Mouse (Mus musculus): ENCODE measurements around the gene Htr3a. TPM values are rescaled to one million over a fixed set of nuclear protein-coding genes. Genes with fewer than 3 reads are reported as not detected.
A peak's percentile ranks its signal among the peaks of the same experiment; 100 is the strongest.

Htr3a gene
- polyA plus RNA-seq (2014; fragmentation: Nextera tagmentation; extraction: Ambion mirVana), result 0.85 and 2.6 TPM in 2 replicates

DNA sequence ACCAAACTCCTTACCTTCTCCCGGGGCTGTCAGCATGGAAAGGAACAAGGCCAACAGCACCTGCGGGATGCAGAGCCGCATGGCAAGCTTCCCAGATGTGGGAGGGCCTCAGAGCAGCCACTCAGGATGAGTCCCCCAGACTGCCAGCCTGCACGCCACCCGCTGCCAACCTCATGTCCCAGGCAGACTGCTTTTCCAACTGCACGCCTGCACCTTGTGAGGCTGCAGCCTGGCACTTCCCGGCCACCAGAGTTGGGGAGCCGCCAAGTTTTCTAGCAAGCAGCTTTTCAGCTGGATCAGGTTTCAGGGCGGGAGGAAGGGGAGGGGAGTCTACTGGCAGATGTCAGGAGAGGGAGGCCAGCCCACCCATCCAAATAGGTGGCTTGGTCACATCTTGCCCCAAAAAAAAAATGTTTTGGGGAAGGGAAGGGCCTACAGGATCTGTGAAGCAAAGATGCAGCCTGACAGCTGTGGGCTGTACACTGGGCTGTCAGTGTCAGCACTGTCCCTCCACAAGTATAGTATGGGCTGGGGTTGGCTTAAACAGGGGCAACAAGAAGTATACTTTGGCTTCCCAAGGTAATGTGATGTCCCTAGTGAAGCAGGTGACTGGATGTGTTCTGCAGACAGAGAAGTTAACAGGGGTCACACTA is at the start of gene Htr3a:
TSS of gene Htr3a (minus strand) at position 215 of the 653 bp plus-strand sequence.
- peak; percentile 70 for ATAC-seq (ENCODE audit: insufficient number of reproducible peaks, insufficient read depth, low FRiP score, low read depth)

DNA sequence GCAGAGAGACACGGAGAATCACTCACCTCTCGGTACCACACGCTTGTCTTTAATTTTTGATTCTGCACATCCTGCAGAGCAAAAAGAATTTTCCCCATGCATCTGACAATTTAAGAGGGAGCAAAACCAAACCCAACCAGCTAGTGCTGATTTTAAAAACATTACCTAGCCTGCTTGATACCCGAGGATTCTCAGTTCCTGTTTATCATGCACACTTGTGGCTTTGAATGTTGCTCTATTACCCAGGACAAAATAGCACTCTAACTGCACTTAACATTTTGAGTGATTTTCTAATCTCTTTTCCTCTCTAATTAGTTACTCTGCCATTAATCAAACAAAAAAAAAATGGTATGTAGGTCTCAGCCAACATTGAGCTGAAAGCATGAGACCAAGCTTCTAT is 36.7 kb upstream of the Htr3a start:
- 80% methylated on average over 4 of the region's 4 CpGs for WGBS
- Histone ChIP-seq H3K4me2 (ENCODE audit: low read length) (no peak overlapping the region), H3K4me1 (ENCODE audit: control insufficient read depth in 2 of 2, insufficient read depth in 2 of 2, low read length in 2 of 2) (peaks cover 7 to 8% of the 10 kb centered on the region in 2 experiments), H3K9ac (ENCODE audit: low read length) (no peak overlapping the region), H3K36me3 (ENCODE audit: control insufficient read depth, insufficient read depth, low read length) (no peaks in the 10 kb centered on the region), H3K27ac (replicated peaks in 1 of 2; ENCODE audit: control insufficient read depth in 1 of 2, insufficient read depth in 1 of 2, low read depth in 2 of 2, low read length in 2 of 2) (no peak overlapping the region), H3K27me3 (ENCODE audit: control insufficient read depth, insufficient read depth, low read length) (no peaks in the 10 kb centered on the region), H3K9me3 (ENCODE audit: control insufficient read depth, low read length) (no peaks in the 10 kb centered on the region), H3K4me3 (ENCODE audit: control insufficient read depth in 1 of 2, insufficient read depth in 1 of 2, low read depth in 1 of 2, low read length in 2 of 2) (no peak overlapping the region)
- ATAC-seq (ENCODE audit: insufficient number of reproducible peaks, insufficient read depth, low FRiP score, low read depth), result no peak

More for the DNA sequence above, at the start of gene Htr3a:
- H3K4me3 ChIP-seq (ENCODE audit: control insufficient read depth in 1 of 2, insufficient read depth in 1 of 2, low read depth in 1 of 2, low read length in 2 of 2), result peak within 1 kb of the TSS in 1 of 2 experiments; percentile 13; a peak in 1 of 4 replicates
- H3K27me3 ChIP-seq (ENCODE audit: control insufficient read depth, insufficient read depth, low read length), result no peaks in the 10 kb centered on the region
- WGBS, result 2% methylated on average over 9 of the region's 9 CpGs
- no peaks in the 10 kb centered on the region for H3K36me3 ChIP-seq (ENCODE audit: control insufficient read depth, insufficient read depth, low read length)
- H3K4me1 ChIP-seq (ENCODE audit: control insufficient read depth in 2 of 2, insufficient read depth in 2 of 2, low read length in 2 of 2), result peaks cover 8 to 11% of the 10 kb centered on the region in 2 experiments
- H3K27ac ChIP-seq (replicated peaks in 1 of 2; ENCODE audit: control insufficient read depth in 1 of 2, insufficient read depth in 1 of 2, low read depth in 2 of 2, low read length in 2 of 2), result peak within 1 kb of the TSS in 1 of 2 experiments; percentile 27; a peak in 1 of 4 replicates
- no peak within 1 kb of the TSS for H3K9ac ChIP-seq (ENCODE audit: low read length)
- peak within 1 kb of the TSS; percentile 23 for H3K4me2 ChIP-seq (ENCODE audit: low read length)
- no peaks in the 10 kb centered on the region for H3K9me3 ChIP-seq (ENCODE audit: control insufficient read depth, low read length)

DNA sequence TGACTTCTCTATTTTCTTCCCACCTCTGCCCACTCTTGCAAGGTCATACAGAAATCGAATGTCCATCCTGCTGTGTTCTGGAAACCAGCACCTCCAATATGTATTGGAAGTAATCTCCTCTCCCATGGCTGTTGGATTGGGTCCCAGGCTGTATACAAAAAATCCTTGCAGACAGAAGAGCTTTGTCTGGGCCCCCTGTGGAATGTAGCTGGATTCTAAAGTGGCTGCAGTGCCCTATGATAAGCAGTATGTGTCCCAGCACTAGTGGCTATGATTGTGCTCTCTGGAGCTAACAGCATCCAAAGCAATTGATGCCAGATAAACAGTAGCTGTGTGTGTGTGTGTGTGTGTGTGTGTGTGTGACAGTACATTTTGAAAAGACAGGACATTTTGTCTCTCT is 31.4 kb upstream of the Htr3a start:
- H3K4me3 ChIP-seq (ENCODE audit: control insufficient read depth in 1 of 2, insufficient read depth in 1 of 2, low read depth in 1 of 2, low read length in 2 of 2), result no peak overlapping the region
- ATAC-seq (ENCODE audit: insufficient number of reproducible peaks, insufficient read depth, low FRiP score, low read depth), result peak; percentile 50; the same call in 1 of the 2 replicates
- peak overlapping the region; percentile 14; the same call in 1 of the 2 replicates for H3K4me2 ChIP-seq (ENCODE audit: low read length)
- no peaks in the 10 kb centered on the region for H3K27me3 ChIP-seq (ENCODE audit: control insufficient read depth, insufficient read depth, low read length)
- peaks cover 11 to 17% of the 10 kb centered on the region in 2 experiments for H3K4me1 ChIP-seq (ENCODE audit: control insufficient read depth in 2 of 2, insufficient read depth in 2 of 2, low read length in 2 of 2)
- 26% methylated on average over 1 of the region's 1 CpGs for WGBS
- peak overlapping the region; percentile 6 to 77; a peak in 3 of 4 replicates for H3K27ac ChIP-seq (replicated peaks in 1 of 2; ENCODE audit: control insufficient read depth in 1 of 2, insufficient read depth in 1 of 2, low read depth in 2 of 2, low read length in 2 of 2)
- no peaks in the 10 kb centered on the region for H3K36me3 ChIP-seq (ENCODE audit: control insufficient read depth, insufficient read depth, low read length)
- H3K9ac ChIP-seq (ENCODE audit: low read length), result no peak overlapping the region
- no peaks in the 10 kb centered on the region for H3K9me3 ChIP-seq (ENCODE audit: control insufficient read depth, low read length)

GRCm38 (mm10) chr9:48929436-48929835 is 18.5 kb upstream of the Htr3a start:
- no peak for ATAC-seq (ENCODE audit: insufficient number of reproducible peaks, insufficient read depth, low FRiP score, low read depth)
- Histone ChIP-seq H3K36me3 (ENCODE audit: control insufficient read depth, insufficient read depth, low read length) (no peaks in the 10 kb centered on the region), H3K4me1 (ENCODE audit: control insufficient read depth in 2 of 2, insufficient read depth in 2 of 2, low read length in 2 of 2) (peaks cover 6% of the 10 kb centered on the region in 2 experiments; a peak in 2 of 4 replicates), H3K4me3 (ENCODE audit: control insufficient read depth in 1 of 2, insufficient read depth in 1 of 2, low read depth in 1 of 2, low read length in 2 of 2) (no peak overlapping the region), H3K4me2 (ENCODE audit: low read length) (no peak overlapping the region), H3K9ac (ENCODE audit: low read length) (no peak overlapping the region), H3K27ac (replicated peaks in 1 of 2; ENCODE audit: control insufficient read depth in 1 of 2, insufficient read depth in 1 of 2, low read depth in 2 of 2, low read length in 2 of 2) (no peak overlapping the region), H3K9me3 (ENCODE audit: control insufficient read depth, low read length) (no peaks in the 10 kb centered on the region), H3K27me3 (ENCODE audit: control insufficient read depth, insufficient read depth, low read length) (peaks cover 11% of the 10 kb centered on the region; the same call in 1 of the 2 replicates)
- 61% methylated on average over 5 of the region's 5 CpGs for WGBS

DNA sequence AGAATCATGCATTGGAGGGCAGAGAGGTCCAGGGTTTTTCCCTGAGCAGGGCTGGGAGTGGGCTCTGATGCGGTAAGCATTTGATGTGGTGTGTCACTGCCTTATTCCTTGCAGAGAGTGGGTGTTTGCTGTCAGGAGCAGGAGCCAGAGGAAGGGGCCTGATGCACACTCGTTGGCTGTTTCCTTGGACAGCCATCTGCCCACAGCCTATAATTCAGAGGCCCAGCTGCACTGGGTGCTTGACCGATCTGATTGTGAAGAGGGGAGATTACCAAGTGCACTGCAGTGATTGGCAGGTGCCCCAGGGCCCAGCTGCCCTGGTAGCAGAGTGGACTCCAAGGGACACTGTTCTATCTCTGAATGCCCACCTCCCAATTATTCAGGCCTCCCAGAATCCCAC is 17.9 kb upstream of the Htr3a start:
- 48% methylated on average over 3 of the region's 3 CpGs for WGBS
- no peaks in the 10 kb centered on the region for H3K9me3 ChIP-seq (ENCODE audit: control insufficient read depth, low read length)
- H3K27me3 ChIP-seq (ENCODE audit: control insufficient read depth, insufficient read depth, low read length), result peaks cover 11% of the 10 kb centered on the region; the same call in 1 of the 2 replicates
- no peak for ATAC-seq (ENCODE audit: insufficient number of reproducible peaks, insufficient read depth, low FRiP score, low read depth)
- no peak overlapping the region for H3K4me3 ChIP-seq (ENCODE audit: control insufficient read depth in 1 of 2, insufficient read depth in 1 of 2, low read depth in 1 of 2, low read length in 2 of 2)
- H3K9ac ChIP-seq (ENCODE audit: low read length), result no peak overlapping the region
- H3K36me3 ChIP-seq (ENCODE audit: control insufficient read depth, insufficient read depth, low read length), result no peaks in the 10 kb centered on the region
- no peak overlapping the region for H3K4me2 ChIP-seq (ENCODE audit: low read length)
- peaks cover 6% of the 10 kb centered on the region in 2 experiments; a peak in 2 of 4 replicates for H3K4me1 ChIP-seq (ENCODE audit: control insufficient read depth in 2 of 2, insufficient read depth in 2 of 2, low read length in 2 of 2)
- no peak overlapping the region for H3K27ac ChIP-seq (replicated peaks in 1 of 2; ENCODE audit: control insufficient read depth in 1 of 2, insufficient read depth in 1 of 2, low read depth in 2 of 2, low read length in 2 of 2)

GRCm38 (mm10) chr9:48916011-48916788 is 5.3 kb upstream of the Htr3a start:
- H3K4me2 ChIP-seq (ENCODE audit: low read length), result no peak overlapping the region
- ATAC-seq (ENCODE audit: insufficient number of reproducible peaks, insufficient read depth, low FRiP score, low read depth), result no peak

GRCm38 (mm10) chr9:48904421-48904820 is 6.5 kb downstream of the Htr3a start:
- H3K4me2 ChIP-seq (ENCODE audit: low read length), result no peak overlapping the region
- no peak overlapping the region for H3K27ac ChIP-seq (replicated peaks in 1 of 2; ENCODE audit: control insufficient read depth in 1 of 2, insufficient read depth in 1 of 2, low read depth in 2 of 2, low read length in 2 of 2)
- WGBS, result 74% methylated on average over 5 of the region's 5 CpGs
- H3K4me1 ChIP-seq (ENCODE audit: control insufficient read depth in 2 of 2, insufficient read depth in 2 of 2, low read length in 2 of 2), result no peaks in the 10 kb centered on the region
- H3K27me3 ChIP-seq (ENCODE audit: control insufficient read depth, insufficient read depth, low read length), result 0 out of 2 replicates have a peak, but pooled peaks cover 4% of the 10 kb centered on the region
- no peak overlapping the region for H3K4me3 ChIP-seq (ENCODE audit: control insufficient read depth in 1 of 2, insufficient read depth in 1 of 2, low read depth in 1 of 2, low read length in 2 of 2)
- H3K9me3 ChIP-seq (ENCODE audit: control insufficient read depth, low read length), result no peaks in the 10 kb centered on the region
- no peak overlapping the region for H3K9ac ChIP-seq (ENCODE audit: low read length)
- no peaks in the 10 kb centered on the region for H3K36me3 ChIP-seq (ENCODE audit: control insufficient read depth, insufficient read depth, low read length)
- ATAC-seq (ENCODE audit: insufficient number of reproducible peaks, insufficient read depth, low FRiP score, low read depth), result no peak

More at GRCm38 (mm10) chr9:48916011-48916788, 5.3 kb upstream of the Htr3a start:
- Histone ChIP-seq H3K27ac (replicated peaks in 1 of 2; ENCODE audit: control insufficient read depth in 1 of 2, insufficient read depth in 1 of 2, low read depth in 2 of 2, low read length in 2 of 2) (no peak overlapping the region), H3K9me3 (ENCODE audit: control insufficient read depth, low read length) (no peaks in the 10 kb centered on the region), H3K9ac (ENCODE audit: low read length) (no peak overlapping the region), H3K4me1 (ENCODE audit: control insufficient read depth in 2 of 2, insufficient read depth in 2 of 2, low read length in 2 of 2) (peaks cover 3 to 4% of the 10 kb centered on the region in 2 experiments; a peak in 3 of 4 replicates), H3K36me3 (ENCODE audit: control insufficient read depth, insufficient read depth, low read length) (no peaks in the 10 kb centered on the region), H3K27me3 (ENCODE audit: control insufficient read depth, insufficient read depth, low read length) (no peaks in the 10 kb centered on the region), H3K4me3 (ENCODE audit: control insufficient read depth in 1 of 2, insufficient read depth in 1 of 2, low read depth in 1 of 2, low read length in 2 of 2) (no peak overlapping the region)
- WGBS, result 65% methylated on average over 18 of the region's 18 CpGs
